Mouse (Mus musculus): ENCODE results near the gene Phtf1. TPM values are rescaled to one million over a fixed set of nuclear protein-coding genes. Genes with fewer than 3 reads are reported as not detected.

Phtf1 gene
- 10 to 100 TPM; 38.7 to 46.7 TPM for total RNA-seq (2021)

DNA sequence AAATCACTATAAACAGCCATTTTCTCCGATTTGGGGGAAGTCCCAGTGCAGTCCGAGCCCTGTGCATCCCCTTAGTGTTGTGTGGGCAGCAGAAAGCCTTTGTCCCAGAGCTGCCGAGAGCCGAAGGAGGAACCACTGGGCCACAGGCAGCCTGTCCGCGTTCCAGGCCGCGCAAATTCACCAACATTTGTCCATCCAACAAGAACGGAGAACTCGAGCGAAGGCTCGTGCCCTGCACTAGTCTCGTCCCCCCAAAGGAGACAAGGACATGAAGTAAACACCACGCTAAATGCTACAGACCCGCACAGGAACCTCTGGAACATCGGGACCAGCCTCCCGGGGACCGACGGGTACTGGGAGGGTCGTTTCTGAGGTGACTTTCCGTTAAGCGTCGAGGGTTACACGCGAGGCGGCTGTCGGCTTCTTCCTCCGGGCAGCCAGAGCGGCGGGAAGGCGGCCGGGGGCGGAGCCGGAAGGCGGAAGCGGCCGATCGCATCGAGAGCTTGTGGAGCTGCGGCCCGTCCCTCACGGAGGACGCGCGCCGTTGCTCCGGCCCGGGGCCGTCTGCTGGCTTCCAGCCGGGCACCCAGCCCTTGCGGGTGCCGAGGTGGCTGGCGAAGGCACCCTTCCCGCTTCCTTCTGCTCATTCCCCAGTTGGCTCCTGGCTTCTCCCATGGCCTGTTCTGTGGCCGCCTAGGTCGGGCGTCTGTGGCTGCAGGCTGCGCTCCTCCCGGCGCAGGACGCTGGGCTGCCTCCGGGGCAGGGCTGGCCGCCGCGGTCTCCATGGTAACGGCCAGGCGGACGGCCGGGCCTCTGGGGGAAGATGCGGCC lies at the start of gene Phtf1:
Gene Phtf1 (plus strand): TSS at position 250 of the 831 bp plus-strand sequence.
- DNase-seq (ENCODE audit: extremely low spot score in 1 of 2, low spot score in 1 of 2) = peak; percentile 69 to 81

DNA sequence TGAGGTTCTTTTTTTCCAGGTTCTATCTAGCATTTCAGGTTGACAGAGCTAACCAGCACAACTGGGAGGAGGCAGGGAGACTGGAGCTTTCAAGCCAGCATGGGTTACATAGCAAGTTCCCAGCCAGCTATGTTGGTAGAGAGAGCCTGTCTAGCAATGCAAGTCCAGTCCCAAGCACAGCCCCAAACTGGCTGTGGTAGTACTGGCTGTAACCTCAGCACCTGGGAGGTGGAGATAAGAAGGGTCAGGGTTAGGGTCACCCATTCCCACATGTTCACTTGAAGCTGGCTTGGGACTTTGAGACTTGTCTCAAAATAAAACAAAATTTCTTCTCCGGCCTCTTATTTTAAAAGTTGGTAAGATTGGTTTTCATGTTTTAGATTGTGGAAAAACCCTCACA lies 47.8 kb upstream of the Phtf1 start:
- no peak for DNase-seq (ENCODE audit: extremely low spot score in 1 of 2, low spot score in 1 of 2)

DNA sequence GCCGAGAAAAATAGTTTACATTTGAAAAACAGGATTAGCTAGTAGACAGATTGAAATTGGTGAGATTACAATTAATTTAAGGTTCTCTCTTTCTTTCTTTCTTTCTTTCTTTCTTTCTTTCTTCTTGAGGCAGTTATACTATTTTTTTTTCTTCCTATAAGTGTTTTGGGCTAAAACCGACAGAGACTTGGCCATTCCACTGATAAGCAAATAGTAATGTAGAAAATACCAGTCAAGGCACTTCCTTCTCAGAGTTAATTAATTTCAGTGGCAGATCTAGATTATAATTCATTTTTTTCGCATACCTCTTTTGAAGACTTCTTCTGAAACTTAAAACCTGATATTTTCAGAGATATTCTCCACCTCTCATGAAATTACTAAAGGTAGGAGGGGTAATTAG lies 42.6 kb upstream of the Phtf1 start:
- no peak for DNase-seq (ENCODE audit: extremely low spot score in 1 of 2, low spot score in 1 of 2)

DNA sequence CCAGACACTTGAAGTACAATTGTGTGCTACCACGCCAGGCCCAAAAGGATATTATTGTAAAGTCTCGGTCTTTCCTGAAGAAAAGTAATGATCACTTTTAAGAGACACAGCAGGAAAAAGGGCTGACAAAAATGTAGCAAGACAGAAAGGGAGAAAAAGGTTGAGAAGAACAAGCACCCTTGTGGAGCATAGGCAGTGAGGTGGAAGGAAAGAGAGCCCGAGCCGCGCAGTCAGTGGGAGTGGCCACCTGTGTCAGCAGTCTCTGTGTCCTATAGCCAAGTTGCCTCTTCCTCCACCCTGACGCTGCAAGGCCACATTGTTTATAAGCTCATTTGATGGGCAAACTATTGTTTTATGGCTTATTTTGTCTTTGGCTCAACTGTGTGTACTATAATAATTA lies 40.4 kb upstream of the Phtf1 start:
- no peak for DNase-seq (ENCODE audit: extremely low spot score in 1 of 2, low spot score in 1 of 2)

DNA sequence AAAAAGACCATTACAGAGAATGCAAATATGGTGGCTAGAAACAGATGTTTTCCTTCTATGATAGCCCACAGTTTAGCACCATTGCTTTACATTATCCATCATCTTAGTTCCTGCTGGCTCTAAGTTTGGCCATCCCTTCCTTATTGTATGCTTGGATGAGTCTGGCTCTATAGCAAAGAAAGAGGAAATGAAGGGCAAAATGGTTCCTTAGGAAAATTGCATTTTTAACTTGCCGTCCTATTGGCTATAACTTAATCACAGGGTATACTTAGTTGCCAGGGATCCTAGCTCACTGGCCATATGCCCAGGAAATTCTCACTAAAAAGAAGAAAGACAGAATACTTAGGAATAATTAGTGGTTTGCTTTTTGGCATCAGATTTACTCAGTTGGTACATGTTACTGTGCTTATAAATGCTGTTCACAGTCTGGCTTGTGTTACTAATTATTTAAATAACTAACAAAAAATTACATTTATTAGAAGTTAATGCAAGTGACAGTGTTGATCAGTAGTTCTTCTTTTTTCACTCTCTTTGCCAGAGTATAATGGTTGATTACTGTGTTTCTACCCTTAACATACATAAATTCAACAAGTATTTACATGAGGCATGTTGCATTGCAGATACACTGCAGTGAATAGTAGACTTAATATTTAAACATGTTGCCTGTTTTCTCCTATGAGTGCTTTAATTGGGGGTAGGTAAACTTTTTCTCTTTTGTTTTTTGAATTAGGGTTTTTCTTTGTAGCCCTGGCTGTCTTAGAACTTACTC lies 22.9 kb upstream of the Phtf1 start:
- no peak for DNase-seq (ENCODE audit: extremely low spot score in 1 of 2, low spot score in 1 of 2)

DNA sequence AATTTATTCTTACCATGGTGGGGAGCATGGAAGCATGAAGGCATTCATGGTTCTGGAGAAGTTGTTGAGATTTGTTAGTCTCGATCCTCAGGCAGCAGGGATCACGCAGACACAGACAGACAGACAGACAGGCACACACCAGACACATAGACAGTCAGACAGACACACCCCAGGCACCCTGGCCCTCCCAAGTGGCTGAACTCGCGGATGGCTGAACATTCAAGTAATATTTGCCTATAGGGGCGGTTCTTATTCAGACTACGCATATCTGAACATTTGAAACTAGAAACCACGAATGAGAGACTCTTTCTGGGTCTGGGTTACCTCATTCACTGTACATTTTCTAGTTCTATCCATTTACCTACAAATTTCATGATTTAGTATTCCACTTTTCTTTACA lies 19.2 kb upstream of the Phtf1 start:
- DNase-seq (ENCODE audit: extremely low spot score in 1 of 2, low spot score in 1 of 2) = no peak

DNA sequence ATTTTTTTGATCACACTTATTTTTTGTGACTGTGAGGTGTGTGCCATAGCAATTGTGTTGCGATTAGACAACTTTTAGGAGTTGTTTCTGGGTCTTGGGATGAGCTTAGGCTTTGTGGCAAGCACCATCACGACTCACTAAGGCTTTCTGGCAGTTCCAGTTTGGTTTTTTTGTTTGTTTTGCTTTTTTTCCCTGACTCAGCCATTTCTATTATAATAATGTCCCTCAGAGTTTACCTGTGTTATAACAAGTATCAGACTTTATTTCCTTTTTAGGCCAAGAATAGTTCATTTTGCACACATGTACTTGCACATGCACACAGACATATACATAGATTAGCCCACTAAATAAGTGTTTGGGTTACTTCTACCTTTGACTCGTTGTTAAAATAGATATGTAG lies 7.3 kb upstream of the Phtf1 start:
- DNase-seq (ENCODE audit: extremely low spot score in 1 of 2, low spot score in 1 of 2) = no peak

DNA sequence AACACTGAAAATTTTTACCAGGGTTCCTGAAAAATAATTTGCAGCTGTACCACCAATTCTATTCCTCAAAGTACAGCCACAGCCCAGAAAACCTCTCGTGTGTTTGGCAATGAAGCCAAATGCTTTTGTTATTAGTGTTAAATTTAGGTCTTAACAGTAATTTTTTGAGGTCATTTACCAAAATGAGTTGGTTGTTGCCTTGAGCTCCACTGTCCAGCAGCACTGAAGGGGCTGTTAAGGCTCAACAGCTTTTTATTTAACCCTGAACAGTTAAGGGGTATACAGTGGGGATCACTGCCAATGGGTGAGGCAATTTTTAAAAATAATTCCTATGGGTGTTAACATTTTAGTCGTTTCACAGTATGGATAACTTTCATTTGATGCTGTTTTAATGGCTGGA lies 679 bp upstream of the Phtf1 start:
- DNase-seq (ENCODE audit: extremely low spot score in 1 of 2, low spot score in 1 of 2) = no peak

DNA sequence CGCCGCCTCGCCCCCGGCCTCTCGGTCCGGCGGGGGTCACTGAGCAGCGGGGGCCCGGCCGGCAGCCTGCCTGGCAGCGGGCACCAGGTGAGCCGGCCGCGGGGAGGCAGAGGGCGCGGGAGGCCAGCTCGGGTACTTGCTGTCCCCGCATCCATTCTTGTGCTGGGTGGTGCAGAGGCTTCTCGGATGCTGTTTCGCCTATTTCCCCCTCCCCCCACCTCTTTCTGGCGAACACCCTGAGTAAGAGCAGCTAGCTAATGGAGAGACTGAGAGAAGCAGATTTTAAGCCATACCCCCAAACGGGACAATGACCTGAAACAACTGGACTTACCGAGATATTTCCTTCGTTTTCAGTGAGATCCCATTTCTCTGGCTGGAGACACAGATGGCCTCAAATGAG lies 791 bp downstream of the Phtf1 start:
- peak in 1 of 2 experiments; percentile 35 for DNase-seq (ENCODE audit: extremely low spot score in 1 of 2, low spot score in 1 of 2)

DNA sequence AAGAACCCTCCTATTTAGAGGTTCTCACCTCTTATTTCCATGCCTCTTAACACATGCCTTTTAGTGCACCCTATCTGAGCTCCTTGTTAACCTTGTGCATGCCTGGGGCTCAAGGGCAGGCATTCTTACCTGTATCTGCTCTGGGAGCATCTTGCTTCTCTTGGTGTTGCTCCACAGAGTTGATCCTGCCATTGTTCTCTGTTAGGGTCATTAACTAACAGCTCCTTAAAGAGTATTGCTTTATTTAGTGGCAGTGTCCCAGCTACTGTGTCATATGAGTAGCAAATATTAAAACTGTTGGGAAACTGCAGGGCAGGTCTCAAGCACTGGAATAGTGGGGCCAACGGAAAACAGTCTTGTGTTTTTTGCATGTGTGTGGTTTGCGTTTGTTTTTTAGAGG lies 3.2 kb downstream of the Phtf1 start:
- DNase-seq (ENCODE audit: extremely low spot score in 1 of 2, low spot score in 1 of 2) = no peak

DNA sequence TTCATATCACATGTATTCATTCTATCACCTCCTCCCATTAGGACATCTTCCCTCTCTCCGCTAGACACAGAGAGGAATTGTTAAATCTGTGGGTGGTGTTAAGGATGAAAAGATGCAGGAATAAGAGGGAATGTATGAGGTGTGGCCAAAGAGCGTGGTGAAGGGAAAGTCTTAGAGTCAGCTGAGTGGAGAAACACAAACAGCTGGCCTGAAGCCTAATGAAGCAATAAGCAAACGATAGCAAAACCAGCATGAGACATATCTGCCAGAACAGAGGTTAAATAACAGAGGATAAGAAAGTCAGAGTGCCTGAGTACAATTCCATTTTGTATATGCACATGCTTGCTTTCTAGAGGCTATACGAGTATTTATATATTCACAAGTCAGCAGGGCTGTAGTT lies 16.6 kb downstream of the Phtf1 start:
- no peak for DNase-seq (ENCODE audit: extremely low spot score in 1 of 2, low spot score in 1 of 2)

DNA sequence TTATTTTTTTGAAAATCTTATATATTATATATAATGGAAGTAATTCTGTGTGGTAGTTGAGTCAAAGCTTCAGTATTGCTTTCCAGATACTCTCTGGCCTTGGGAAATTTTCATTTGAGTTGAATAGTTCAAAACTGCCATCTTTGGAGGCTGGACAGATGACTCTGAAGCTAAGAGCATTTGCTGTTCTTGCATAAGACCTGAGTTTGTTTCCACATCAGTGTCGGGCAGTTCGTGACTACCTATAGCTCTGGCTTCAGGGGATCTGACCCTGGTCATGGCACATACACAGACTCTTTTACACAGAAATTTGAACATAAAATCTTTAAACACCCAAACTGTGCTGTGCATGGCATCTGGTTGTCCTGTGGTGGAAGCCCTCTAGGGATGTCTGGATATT lies 17.3 kb downstream of the Phtf1 start:
- no peak for DNase-seq (ENCODE audit: extremely low spot score in 1 of 2, low spot score in 1 of 2)

DNA sequence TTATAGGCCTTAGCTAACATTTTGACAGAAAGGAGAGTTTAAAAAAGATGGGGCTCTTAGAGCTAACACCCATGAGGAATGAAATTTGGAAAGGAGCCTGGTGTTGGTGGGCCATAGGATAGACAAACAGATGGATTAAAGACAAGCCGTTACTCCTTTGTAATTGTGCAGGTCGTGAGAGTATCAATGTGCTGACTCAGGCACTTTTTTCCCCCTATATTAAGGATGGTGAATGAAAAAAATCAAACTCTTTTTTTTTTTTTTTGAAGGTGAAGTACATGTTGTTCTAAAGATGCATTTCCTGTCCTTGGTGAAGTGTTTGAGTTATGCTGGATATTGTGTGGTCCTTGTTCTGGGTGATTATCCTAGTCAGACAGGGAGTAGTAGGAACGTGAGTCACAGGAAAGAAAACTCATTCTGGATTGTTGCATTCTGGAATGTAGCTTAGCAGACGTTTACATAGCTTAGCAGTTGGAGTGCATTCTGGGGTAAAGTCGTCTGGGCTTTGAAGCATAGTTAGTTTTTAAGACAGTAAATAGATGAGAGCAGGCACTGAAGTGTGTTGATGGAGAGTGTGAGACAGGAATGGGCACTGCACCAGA lies 20.0 kb downstream of the Phtf1 start:
- no peak for DNase-seq (ENCODE audit: extremely low spot score in 1 of 2, low spot score in 1 of 2)

DNA sequence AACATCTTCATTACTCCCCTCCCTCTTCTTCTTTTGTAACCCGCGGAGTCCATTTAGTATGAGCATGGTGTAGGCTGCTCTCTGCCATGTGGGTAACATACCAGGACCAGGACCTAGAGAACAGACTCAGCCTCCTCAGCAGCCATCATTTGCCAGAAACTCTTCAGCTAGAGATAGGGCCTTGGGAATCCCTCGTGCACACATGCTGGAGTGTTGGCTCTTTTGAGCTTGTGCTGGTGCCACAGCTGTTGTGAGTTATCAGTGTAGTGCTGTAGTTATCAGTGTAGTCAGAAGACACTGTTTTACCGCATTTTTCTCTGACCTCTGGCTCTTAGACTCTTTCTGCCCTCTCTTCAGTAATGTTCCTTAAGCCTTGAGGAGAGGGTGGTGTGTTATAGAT lies 21.4 kb downstream of the Phtf1 start:
- DNase-seq (ENCODE audit: extremely low spot score in 1 of 2, low spot score in 1 of 2) = no peak

DNA sequence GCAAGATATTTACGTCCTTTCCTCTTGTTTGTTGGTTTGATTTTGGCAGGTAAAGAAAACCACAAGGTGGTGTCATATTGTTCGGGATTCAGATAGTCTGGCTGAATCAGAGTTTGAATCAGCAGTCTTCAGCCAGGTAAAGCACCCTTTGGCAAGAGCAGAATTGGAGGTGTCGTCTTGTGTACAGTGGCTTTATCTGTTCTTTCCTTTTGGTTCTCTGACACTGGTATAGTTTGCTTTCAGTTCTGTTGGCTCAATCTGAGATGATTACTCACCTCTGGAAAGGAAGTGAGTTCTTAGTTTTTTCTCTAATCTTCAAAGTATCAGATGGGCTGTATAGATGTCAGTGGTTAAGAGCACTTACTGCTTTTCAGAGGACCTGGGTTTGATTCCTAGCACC lies 23.4 kb downstream of the Phtf1 start:
- no peak for DNase-seq (ENCODE audit: extremely low spot score in 1 of 2, low spot score in 1 of 2)

DNA sequence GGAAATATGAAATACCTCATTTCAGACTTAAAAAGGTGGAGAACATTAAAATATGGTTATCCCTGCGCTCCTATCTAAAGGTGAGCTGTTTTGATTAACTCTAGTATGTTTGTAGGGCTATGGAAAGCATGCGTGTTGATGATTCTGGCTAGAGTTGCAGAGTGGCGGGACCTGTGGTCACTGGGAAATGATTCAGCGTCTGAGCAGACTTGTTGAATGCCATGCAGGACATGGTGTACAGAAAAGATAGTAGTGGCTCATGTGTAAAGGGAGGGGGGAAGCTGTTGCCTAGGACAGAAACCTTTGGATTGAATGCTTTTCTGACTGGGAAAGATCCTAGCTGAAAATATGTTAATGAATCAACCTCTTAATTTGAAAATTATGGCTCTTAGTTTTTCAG lies 30.8 kb downstream of the Phtf1 start:
- DNase-seq (ENCODE audit: extremely low spot score in 1 of 2, low spot score in 1 of 2) = no peak

DNA sequence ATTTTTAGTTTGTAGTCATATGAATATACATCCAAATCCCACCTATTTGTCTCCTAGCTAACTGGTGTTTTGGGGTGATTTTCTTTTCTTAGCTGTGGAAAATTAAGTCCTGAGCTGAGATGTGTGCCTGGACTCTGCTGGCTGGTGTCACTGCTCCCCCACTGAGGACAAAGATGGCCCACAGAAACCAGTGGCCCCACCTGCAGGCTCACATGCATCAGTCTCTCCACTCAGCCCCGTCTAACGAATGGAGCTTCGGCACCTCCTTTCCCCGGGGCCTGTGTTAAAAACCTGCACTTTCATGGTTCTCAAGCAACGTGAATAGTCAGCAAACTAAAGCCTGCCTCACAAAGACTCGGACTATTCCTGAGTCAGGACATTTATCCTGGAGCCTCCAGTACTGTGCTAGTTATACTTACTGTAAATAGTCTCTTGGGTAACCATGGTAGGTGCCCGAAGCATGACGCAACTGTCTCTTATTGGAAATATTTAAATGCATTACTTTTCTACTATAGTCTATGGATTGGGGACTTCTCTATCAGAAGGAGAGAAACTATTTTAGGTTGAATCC lies 39.1 kb downstream of the Phtf1 start:
- no peak for DNase-seq (ENCODE audit: extremely low spot score in 1 of 2, low spot score in 1 of 2)

DNA sequence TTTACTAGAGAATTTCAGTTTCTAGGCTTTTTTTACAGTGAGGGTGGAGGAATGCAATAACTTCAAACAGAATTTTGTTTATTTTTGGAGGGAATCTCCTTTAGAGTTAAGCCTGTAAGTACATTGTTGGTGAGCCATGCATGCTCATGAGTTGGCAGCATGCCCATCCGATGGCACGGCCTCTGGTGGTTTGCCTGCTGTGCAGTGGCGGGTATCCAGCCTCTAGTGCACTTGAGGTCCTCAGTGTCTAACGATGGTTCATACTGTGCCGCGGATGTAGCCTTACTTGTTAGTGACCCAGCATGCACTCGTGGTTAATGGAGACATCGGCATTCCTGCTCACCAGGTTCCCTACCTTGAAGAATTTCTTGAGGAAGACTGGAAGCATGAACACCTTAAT lies 39.6 kb downstream of the Phtf1 start:
- DNase-seq (ENCODE audit: extremely low spot score in 1 of 2, low spot score in 1 of 2) = peak in 1 of 2 experiments; percentile 29

DNA sequence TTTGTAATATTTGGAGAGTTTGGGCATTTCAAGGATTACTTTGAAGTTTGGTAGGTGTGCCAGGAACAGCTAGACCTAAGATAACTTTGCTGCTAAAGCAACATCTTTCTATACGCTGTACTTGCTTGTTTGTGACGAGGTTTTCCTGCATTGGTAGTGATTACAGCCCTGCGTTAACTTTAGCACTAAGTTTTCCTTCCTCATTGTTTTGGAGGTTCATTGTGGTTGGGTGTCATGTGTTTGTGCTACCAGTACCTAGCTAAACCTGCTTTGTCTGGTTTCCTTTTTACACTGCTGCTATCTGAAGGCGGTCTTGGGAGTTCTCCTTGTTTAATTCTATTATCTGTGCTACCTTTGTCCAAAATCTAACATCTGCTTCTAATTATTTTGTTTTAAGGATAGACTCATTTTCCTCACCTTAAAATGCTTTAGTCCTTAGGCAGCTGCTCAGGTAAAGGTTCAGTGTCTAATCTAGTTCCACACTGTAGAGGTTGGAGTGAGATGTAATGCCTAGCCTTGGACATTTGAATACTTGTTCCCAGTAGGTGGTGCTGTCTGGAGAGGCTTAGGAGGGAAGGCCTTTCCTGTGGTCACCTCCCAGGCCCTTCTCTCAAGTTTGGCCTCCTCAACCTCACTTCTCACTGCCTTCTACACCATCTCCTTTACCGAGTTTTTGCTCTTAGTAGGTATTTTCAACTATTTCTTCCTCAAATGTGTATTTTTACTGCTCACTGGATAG lies 42.2 kb downstream of the Phtf1 start:
- DNase-seq (ENCODE audit: extremely low spot score in 1 of 2, low spot score in 1 of 2) = no peak

DNA sequence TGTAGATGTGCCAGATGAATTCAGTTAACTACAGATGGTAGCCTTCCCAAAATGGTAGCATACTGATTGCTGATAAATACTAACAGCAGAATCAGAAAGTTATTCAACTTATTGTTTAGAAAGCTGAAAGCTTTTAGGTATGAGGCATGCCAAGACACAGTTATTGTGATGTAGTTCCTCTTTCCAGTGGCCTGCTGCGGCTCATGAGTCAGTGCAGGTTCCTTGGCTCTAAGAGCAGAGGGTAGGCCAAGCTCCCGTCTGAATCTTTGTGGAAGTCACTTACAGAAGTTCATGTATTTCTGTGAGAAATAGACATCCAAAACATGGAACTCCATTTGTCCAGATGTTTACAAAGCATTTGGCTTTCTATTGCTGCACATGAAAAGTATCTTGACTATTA lies 44.1 kb downstream of the Phtf1 start:
- no peak for DNase-seq (ENCODE audit: extremely low spot score in 1 of 2, low spot score in 1 of 2)
